In the genomic region with DNA sequence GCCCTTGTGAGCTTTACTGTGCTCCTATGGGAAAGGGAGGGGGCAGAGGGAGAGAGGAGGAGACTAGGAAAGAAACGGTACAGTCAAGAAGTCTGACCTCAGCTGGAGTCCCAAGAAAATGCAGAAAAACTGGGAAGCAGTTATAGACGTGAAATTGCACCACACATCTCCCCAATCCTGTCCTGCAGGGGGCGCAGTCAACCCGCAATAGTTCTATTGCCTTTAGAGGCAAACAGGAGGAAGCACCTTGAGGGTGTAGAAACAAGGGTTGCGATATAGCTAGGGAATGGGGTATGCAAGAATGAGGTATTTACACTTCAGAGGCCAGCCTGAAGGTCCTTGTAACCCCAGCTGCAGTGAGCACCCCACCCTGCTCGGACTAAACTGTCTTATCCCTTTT, we compare ENCODE assay signal across 9 mouse cellular contexts.
DNase-seq lines count a peak whose midpoint lies in the region; ATAC-seq and TF ChIP-seq lines count a peak whose summit lies in the region.
"Had no signal": no experiment of that assay in that cellular context is flagged by ENCODE, and none has a peak within 500 bp of the region (broad histone marks: within the 10 kb centered on the region; RNA-seq: fewer than 3 reads in every experiment).

No protein-coding gene starts in this region.

- no peak overlapping the region for H3K4me2 ChIP-seq in intestine, postnatal 0 days (replicated peaks; ENCODE audit: low read depth)
- H3K4me2 ChIP-seq in intestine, embryonic 15.5 days (replicated peaks) = no peak overlapping the region

- peak; percentile 74 for TF ChIP-seq CTCF in intestine, postnatal 0 days (IDR thresholded peaks at IDR 0.05; ENCODE audit: low read depth)

- no peaks in the 10 kb centered on the region for H3K9me3 ChIP-seq in intestine, postnatal 0 days (ENCODE audit: control insufficient read depth)
- no peaks in the 10 kb centered on the region for H3K9me3 ChIP-seq in intestine, embryonic 15.5 days

- H3K4me3 ChIP-seq in intestine, postnatal 0 days (ENCODE audit: low read depth, low read length) = no peak overlapping the region
- H3K4me3 ChIP-seq in intestine, embryonic 15.5 days (replicated peaks) = no peak overlapping the region
- H3K4me3 ChIP-seq: myocyte had no signal

- intact Hi-C loops in heart, postnatal 14 days (cut with DNase I) = loop anchor here (10.0 kb wide), 1 partner anchor 305 kb away; no protein-coding TSS in a partner anchor

- H3K4me1 ChIP-seq in intestine, postnatal 0 days (replicated peaks; ENCODE audit: control insufficient read depth, insufficient read depth, low read length) = no peaks in the 10 kb centered on the region
- H3K4me1 ChIP-seq in intestine, embryonic 15.5 days (replicated peaks) = no peaks in the 10 kb centered on the region

- no peak overlapping the region for H3K9ac ChIP-seq in intestine, postnatal 0 days (ENCODE audit: low read depth, low read length)
- no peak overlapping the region for H3K9ac ChIP-seq in intestine, embryonic 15.5 days

- no peaks in the 10 kb centered on the region for H3K36me3 ChIP-seq in intestine, postnatal 0 days (ENCODE audit: control insufficient read depth, insufficient read depth)
- no peaks in the 10 kb centered on the region for H3K36me3 ChIP-seq in intestine, embryonic 15.5 days

- H3K27ac ChIP-seq in intestine, postnatal 0 days (ENCODE audit: low read depth, low read length) = no peak overlapping the region
- H3K27ac ChIP-seq in intestine, embryonic 15.5 days = no peak overlapping the region

- 21% methylated on average over 6 of the region's 6 CpGs for WGBS in intestine, postnatal 0 days
- 13% methylated on average over 6 of the region's 6 CpGs for WGBS in intestine, embryonic 15.5 days

- peak; percentile 77 to 92 for DNase-seq in adrenal gland, adult (ENCODE audit: inconsistent age in 2 of 2, low spot score in 1 of 2)
- peak; percentile 73 for DNase-seq in embryo, embryonic 10 days (ENCODE audit: low spot score)
- DNase-seq in heart, postnatal 14 days = peak; percentile 37 to 64
- DNase-seq in left cerebral cortex, adult 18-20 months (ENCODE audit: low spot score in 2 of 2) = peak; percentile 78 to 85
- DNase-seq in natural killer cell, adult 2 months (ENCODE audit: low spot score in 2 of 2) = peak; percentile 45 to 61
- DNase-seq in thymus, postnatal 0 days (ENCODE audit: low spot score) = peak; percentile 83

- ATAC-seq in intestine, postnatal 0 days = no peak
- no peak for ATAC-seq in intestine, embryonic 15.5 days

- H3K27me3 ChIP-seq in intestine, postnatal 0 days (replicated peaks; ENCODE audit: control insufficient read depth, insufficient read depth, low read length) = no peaks in the 10 kb centered on the region
- no peaks in the 10 kb centered on the region for H3K27me3 ChIP-seq in intestine, embryonic 15.5 days (replicated peaks)
